Mouse (Mus musculus): ENCODE results near the gene Dnmt3a. TPM values are rescaled to one million over a fixed set of nuclear protein-coding genes. Genes with fewer than 3 reads are reported as not detected.

Dnmt3a gene
- polyA plus RNA-seq, 1 experiment from 2014 or later = 120 TPM

- H3K9ac ChIP-seq = no peak overlapping the region
- no peak overlapping the region for H3K4me3 ChIP-seq (replicated peaks)
- no peaks in the 10 kb centered on the region for H3K27me3 ChIP-seq (replicated peaks)
- ATAC-seq = peak; percentile 39; the same call in 1 of the 2 replicates
- WGBS = 46% methylated on average over 15 of the region's 15 CpGs
- H3K4me2 ChIP-seq (replicated peaks) = no peak overlapping the region
- peaks cover 16% of the 10 kb centered on the region for H3K36me3 ChIP-seq
- H3K9me3 ChIP-seq = no peaks in the 10 kb centered on the region
- H3K27ac ChIP-seq = peak overlapping the region; percentile 46
- peaks cover 32% of the 10 kb centered on the region for H3K4me1 ChIP-seq (replicated peaks)
Measured at GRCm38 (mm10) chr12:3871637-3872036, 65.8 kb downstream of the Dnmt3a start.

GRCm38 (mm10) chr12:3872410-3873230 lies 66.8 kb downstream of the Dnmt3a start:
- H3K36me3 ChIP-seq = peaks cover 22% of the 10 kb centered on the region
- no peak overlapping the region for H3K9ac ChIP-seq
- H3K27ac ChIP-seq = no peak overlapping the region
- WGBS = 72% methylated on average over 9 of the region's 9 CpGs
- H3K4me3 ChIP-seq (replicated peaks) = no peak overlapping the region
- peaks cover 32% of the 10 kb centered on the region for H3K4me1 ChIP-seq (replicated peaks)
- ATAC-seq = no peak
- no peak overlapping the region for H3K4me2 ChIP-seq (replicated peaks)
- no peaks in the 10 kb centered on the region for H3K27me3 ChIP-seq (replicated peaks)
- no peaks in the 10 kb centered on the region for H3K9me3 ChIP-seq

GRCm38 (mm10) chr12:3875474-3875873 lies 69.7 kb downstream of the Dnmt3a start:
- Histone ChIP-seq H3K4me1 (replicated peaks) (peaks cover 19% of the 10 kb centered on the region), H3K27ac (no peak overlapping the region), H3K4me3 (replicated peaks) (no peak overlapping the region), H3K9ac (no peak overlapping the region), H3K4me2 (replicated peaks) (no peak overlapping the region), H3K36me3 (peaks cover 32% of the 10 kb centered on the region), H3K27me3 (replicated peaks) (no peaks in the 10 kb centered on the region), H3K9me3 (no peaks in the 10 kb centered on the region)
- ATAC-seq = no peak

- H3K36me3 ChIP-seq = peaks cover 42% of the 10 kb centered on the region
- 81% methylated on average over 4 of the region's 4 CpGs for WGBS
Measured at GRCm38 (mm10) chr12:3877376-3877775, 71.6 kb downstream of the Dnmt3a start.

GRCm38 (mm10) chr12:3881474-3881873 lies 75.7 kb downstream of the Dnmt3a start:
- H3K36me3 ChIP-seq = peaks cover 38% of the 10 kb centered on the region

More at GRCm38 (mm10) chr12:3877376-3877775, 71.6 kb downstream of the Dnmt3a start:
- no peak overlapping the region for H3K9ac ChIP-seq
- H3K4me1 ChIP-seq (replicated peaks) = 0 out of 2 replicates have a peak, but pooled peaks cover 2% of the 10 kb centered on the region
- ATAC-seq = no peak
- no peaks in the 10 kb centered on the region for H3K27me3 ChIP-seq (replicated peaks)
- H3K4me2 ChIP-seq (replicated peaks) = no peak overlapping the region
- no peak overlapping the region for H3K4me3 ChIP-seq (replicated peaks)
- no peak overlapping the region for H3K27ac ChIP-seq
- H3K9me3 ChIP-seq = no peaks in the 10 kb centered on the region

GRCm38 (mm10) chr12:3884892-3885493 lies 79.2 kb downstream of the Dnmt3a start:
- no peaks in the 10 kb centered on the region for H3K27me3 ChIP-seq (replicated peaks)
- no peak overlapping the region for H3K4me3 ChIP-seq (replicated peaks)
- no peak for ATAC-seq
- H3K27ac ChIP-seq = no peak overlapping the region
- no peak overlapping the region for H3K9ac ChIP-seq
- H3K4me1 ChIP-seq (replicated peaks) = peaks cover 44% of the 10 kb centered on the region
- H3K4me2 ChIP-seq (replicated peaks) = no peak overlapping the region
- WGBS = 35% methylated on average over 9 of the region's 9 CpGs
- H3K9me3 ChIP-seq = no peaks in the 10 kb centered on the region
- peaks cover 19% of the 10 kb centered on the region for H3K36me3 ChIP-seq

More at GRCm38 (mm10) chr12:3881474-3881873, 75.7 kb downstream of the Dnmt3a start:
- ATAC-seq = no peak
- Histone ChIP-seq H3K4me2 (replicated peaks) (no peak overlapping the region), H3K4me1 (replicated peaks) (peaks cover 20% of the 10 kb centered on the region), H3K27ac (no peak overlapping the region), H3K27me3 (replicated peaks) (no peaks in the 10 kb centered on the region), H3K9me3 (no peaks in the 10 kb centered on the region), H3K9ac (no peak overlapping the region), H3K4me3 (replicated peaks) (no peak overlapping the region)
- WGBS = 70% methylated on average over 3 of the region's 3 CpGs

- Histone ChIP-seq H3K27me3 (replicated peaks) (no peaks in the 10 kb centered on the region), H3K27ac (peak overlapping the region; percentile 64; the same call in 1 of the 2 replicates)
- WGBS = 47% methylated on average over 2 of the region's 2 CpGs
Measured at GRCm38 (mm10) chr12:3886601-3887000, 80.8 kb downstream of the Dnmt3a start.

GRCm38 (mm10) chr12:3887515-3888325 lies 81.9 kb downstream of the Dnmt3a start:
- Histone ChIP-seq H3K4me3 (replicated peaks) (no peak overlapping the region), H3K4me2 (replicated peaks) (no peak overlapping the region), H3K4me1 (replicated peaks) (peaks cover 62% of the 10 kb centered on the region), H3K27me3 (replicated peaks) (no peaks in the 10 kb centered on the region), H3K27ac (peak overlapping the region; percentile 64), H3K9ac (no peak overlapping the region), H3K36me3 (peaks cover 6% of the 10 kb centered on the region; the same call in 1 of the 2 replicates), H3K9me3 (no peaks in the 10 kb centered on the region)
- peak; percentile 27 for ATAC-seq
- WGBS = 24% methylated on average over 4 of the region's 4 CpGs

More at GRCm38 (mm10) chr12:3886601-3887000, 80.8 kb downstream of the Dnmt3a start:
- Histone ChIP-seq H3K9ac (no peak overlapping the region; the same call in 1 of the 2 replicates), H3K4me2 (replicated peaks) (no peak overlapping the region), H3K9me3 (no peaks in the 10 kb centered on the region), H3K4me3 (replicated peaks) (no peak overlapping the region), H3K4me1 (replicated peaks) (peaks cover 51% of the 10 kb centered on the region), H3K36me3 (peaks cover 14% of the 10 kb centered on the region; the same call in 1 of the 2 replicates)
- no peak for ATAC-seq

- H3K4me2 ChIP-seq (replicated peaks) = no peak overlapping the region
- WGBS = 53% methylated on average over 7 of the region's 7 CpGs
- no peaks in the 10 kb centered on the region for H3K27me3 ChIP-seq (replicated peaks)
- H3K27ac ChIP-seq = no peak overlapping the region
- peaks cover 68% of the 10 kb centered on the region for H3K4me1 ChIP-seq (replicated peaks)
- H3K9ac ChIP-seq = no peak overlapping the region
- no peaks in the 10 kb centered on the region for H3K9me3 ChIP-seq
- H3K4me3 ChIP-seq (replicated peaks) = no peak overlapping the region
- ATAC-seq = no peak
- H3K36me3 ChIP-seq = peaks cover 11% of the 10 kb centered on the region
Measured at GRCm38 (mm10) chr12:3889875-3890635, 84.2 kb downstream of the Dnmt3a start.

- H3K4me2 ChIP-seq (replicated peaks) = peak overlapping the region; percentile 83
- H3K9ac ChIP-seq = peak overlapping the region; percentile 52
- peak overlapping the region; percentile 91 for H3K27ac ChIP-seq
- peaks cover 18% of the 10 kb centered on the region for H3K36me3 ChIP-seq
- WGBS = 6% methylated on average over 41 of the region's 45 CpGs
- peak; percentile 73 for ATAC-seq
- H3K4me1 ChIP-seq (replicated peaks) = peaks cover 62% of the 10 kb centered on the region
- H3K9me3 ChIP-seq = no peaks in the 10 kb centered on the region
- peak overlapping the region; percentile 44 for H3K4me3 ChIP-seq (replicated peaks)
- no peaks in the 10 kb centered on the region for H3K27me3 ChIP-seq (replicated peaks)
Measured at GRCm38 (mm10) chr12:3890753-3891751, 85.2 kb downstream of the Dnmt3a start.

All from intestine, embryonic 15.5 days (tissue).